Mouse (Mus musculus) kidney, postnatal 4 days (tissue): ENCODE results near the gene Tmem198b.
A peak's percentile ranks its signal among the peaks of the same experiment; 100 is the strongest.

Source experiments
- DNase-seq, 2 experiments: peaks; one replicate each; pipeline ENCODE4 v3.0.0; 2021; ENCODE audit warnings: mixed read lengths in 2 of 2

The Tmem198b gene

GRCm38 (mm10) chr10:128795581-128795980 is 8.6 kb downstream of the Tmem198b start:
- DNase-seq: no peak

- DNase-seq: no peak
These were observed 9.8 kb downstream of the Tmem198b start for GRCm38 (mm10) chr10:128794391-128794790.

- no peak for DNase-seq
These were observed 10.9 kb downstream of the Tmem198b start for GRCm38 (mm10) chr10:128793258-128793657.

- no peak for DNase-seq
These were observed 12.1 kb downstream of the Tmem198b start for GRCm38 (mm10) chr10:128792041-128792440.

GRCm38 (mm10) chr10:128790398-128791124 is 13.6 kb downstream of the Tmem198b start, which contains the start of gene Mmp19:
Mmp19 (plus strand) TSS chr10:128790910.
- DNase-seq: no peak

DNA sequence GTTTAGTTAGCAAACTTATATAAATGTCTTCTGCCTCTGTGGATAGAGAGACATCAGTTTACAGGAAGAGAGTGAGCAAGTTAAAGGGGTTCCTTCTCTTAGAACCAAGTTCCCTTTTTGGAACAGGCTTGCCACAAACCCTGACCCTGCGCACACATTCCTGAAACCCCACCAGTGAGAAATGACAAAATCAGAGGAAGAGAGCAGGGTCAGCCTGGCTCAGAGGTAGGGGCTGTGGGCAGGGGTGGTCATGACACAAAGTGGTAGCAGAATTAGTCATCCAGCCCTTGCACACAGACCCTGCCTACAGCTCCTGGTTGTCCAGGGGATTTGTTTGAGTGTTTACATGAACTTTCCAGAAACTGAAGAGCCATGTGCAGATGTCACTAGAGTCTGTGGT is 24.0 kb downstream of the Tmem198b start:
- DNase-seq: no peak

- DNase-seq: peak; percentile 80 to 88
These were observed 25.0 kb downstream of the Tmem198b start for GRCm38 (mm10) chr10:128779011-128779795.

- no peak for DNase-seq
These were observed 25.7 kb downstream of the Tmem198b start for GRCm38 (mm10) chr10:128778441-128778840.

GRCm38 (mm10) chr10:128773685-128774084 is 30.5 kb downstream of the Tmem198b start:
- DNase-seq: peak in 1 of 2 experiments; percentile 19

DNA sequence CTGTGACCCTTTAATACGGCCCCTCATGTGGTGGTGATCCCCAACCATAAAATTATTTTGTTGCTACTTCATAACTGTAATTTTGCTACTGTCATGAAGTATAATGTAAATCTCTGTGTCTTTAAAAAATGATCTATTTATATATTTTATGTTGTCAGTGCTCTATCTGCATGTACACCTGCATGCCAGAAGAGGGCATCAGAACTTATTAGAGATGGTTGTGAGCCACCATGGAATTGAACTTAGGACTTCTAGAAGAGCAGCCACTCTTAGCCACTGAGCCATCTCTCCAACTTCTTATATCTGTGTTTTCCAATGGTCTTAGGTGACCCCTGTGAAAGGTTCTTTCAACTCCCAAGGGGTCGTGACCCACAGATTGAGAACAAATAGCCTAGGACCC is 31.3 kb downstream of the Tmem198b start:
- DNase-seq: no peak
